Mouse (Mus musculus) bone marrow macrophage, adult 2 months (primary cell): ENCODE measurements around the gene Aatk.

Experiments used
- CTCF ChIP-seq: IDR thresholded peaks from 2 replicates; pipeline ENCODE4 v1.5.1; 2012; ENCODE audit warnings: low read depth, mild to moderate bottlenecking, low read length, moderate library complexity
- POLR2A ChIP-seq: IDR thresholded peaks from 2 replicates; pipeline ENCODE4 v1.6.1; 2012; ENCODE audit warnings: mild to moderate bottlenecking, low read depth, low read length, borderline replicate concordance

- TF ChIP-seq CTCF: no peak
- no peak for TF ChIP-seq POLR2A
Measured at GRCm38 (mm10) chr11:120009937-120010336, 37.0 kb downstream of the Aatk start.
